Mouse (Mus musculus) neural tube, embryonic 12.5 days (tissue): ENCODE measurements around the gene Fgg. TPM values are rescaled to one million over a fixed set of nuclear protein-coding genes. Genes with fewer than 3 reads are reported as not detected.

Source experiments
- ATAC-seq: fragments of 200-750 bp; cut with Nextera tagmentation; 2 replicates; pipeline ENCODE4 v1.8.0; 2017; ENCODE audit warnings: low read depth, mild to moderate bottlenecking, moderate TSS enrichment, moderate library complexity; ENCODE audit not compliant: low FRiP score
- H3K27ac ChIP-seq: fragments of 300-500 bp; sonication (generic); 2 replicates; pipeline ENCODE4 v1.5.1; 2016
- H3K27me3 ChIP-seq: fragments of 300-500 bp; sonication (generic); replicated peaks from 2 replicates; pipeline ENCODE4 v1.6.1; 2016; ENCODE audit warnings: mild to moderate bottlenecking
- H3K36me3 ChIP-seq: fragments of 300-500 bp; sonication (generic); 2 replicates; pipeline ENCODE4 v1.6.1; 2016; ENCODE audit warnings: mild to moderate bottlenecking
- H3K4me1 ChIP-seq: fragments of 300-500 bp; sonication (generic); 2 replicates; pipeline ENCODE4 v1.6.1; 2016
- H3K4me2 ChIP-seq: fragments of 300-500 bp; sonication (generic); replicated peaks from 2 replicates; pipeline ENCODE4 v1.6.1; 2016; ENCODE audit warnings: mild to moderate bottlenecking
- H3K4me3 ChIP-seq: fragments of 300-500 bp; sonication (generic); 2 replicates; pipeline ENCODE4 v1.5.1; 2016
- H3K9ac ChIP-seq: fragments of 300-500 bp; sonication (generic); 2 replicates; pipeline ENCODE4 v1.6.1; 2016; ENCODE audit warnings: mild to moderate bottlenecking
- H3K9me3 ChIP-seq: fragments of 300-500 bp; sonication (generic); 2 replicates; pipeline ENCODE4 v1.6.1; 2016; ENCODE audit warnings: mild to moderate bottlenecking
- WGBS: fragments of 180-500 bp; shearing (Covaris S2); methylation state at CpG from one replicate; pipeline ENCODE4 v1.1.7; 2016; 5-methylcytosine and 5-hydroxymethylcytosine counted together
- polyA plus RNA-seq: library from polyadenylated mRNA; unstranded; fragments of >200 nt; fragmentation: Nextera tagmentation; extraction: Ambion mirVana; gene quantifications from 2 replicates; pipeline ENCODE4 v1.2.1, GENCODE M21; 2016

Gene Fgg
- polyA plus RNA-seq, 1 experiment from 2014 or later, result not detected

- Histone ChIP-seq H3K4me3 (no peak overlapping the region), H3K9ac (no peak overlapping the region), H3K36me3 (no peaks in the 10 kb centered on the region), H3K4me2 (peak overlapping the region; percentile 37), H3K9me3 (no peaks in the 10 kb centered on the region), H3K27ac (no peak overlapping the region), H3K4me1 (peaks cover 2% of the 10 kb centered on the region; the same call in 1 of the 2 replicates), H3K27me3 (no peaks in the 10 kb centered on the region)
- ATAC-seq, result peak; percentile 50; the same call in 1 of the 2 replicates
- 46% methylated on average over 13 of the region's 13 CpGs for WGBS
These were observed 25.3 kb downstream of the Fgg start for GRCm38 (mm10) chr3:83032746-83033308.

- Histone ChIP-seq H3K4me3 (no peak overlapping the region), H3K27me3 (no peaks in the 10 kb centered on the region), H3K4me2 (no peak overlapping the region), H3K9ac (no peak overlapping the region), H3K9me3 (no peaks in the 10 kb centered on the region), H3K27ac (no peak overlapping the region), H3K4me1 (peaks cover 2% of the 10 kb centered on the region; the same call in 1 of the 2 replicates), H3K36me3 (no peaks in the 10 kb centered on the region)
- ATAC-seq, result no peak
- WGBS, result 80% methylated on average over 8 of the region's 8 CpGs
These were observed 26.3 kb downstream of the Fgg start for GRCm38 (mm10) chr3:83033801-83034200.

- no peak overlapping the region for H3K27ac ChIP-seq
These were observed 31.3 kb downstream of the Fgg start for GRCm38 (mm10) chr3:83038865-83039264.

GRCm38 (mm10) chr3:83039666-83040065, 32.1 kb downstream of the Fgg start:
- 79% methylated on average over 4 of the region's 4 CpGs for WGBS
- Histone ChIP-seq H3K9me3 (no peaks in the 10 kb centered on the region), H3K27ac (no peak overlapping the region), H3K27me3 (no peaks in the 10 kb centered on the region), H3K4me1 (no peaks in the 10 kb centered on the region), H3K9ac (no peak overlapping the region), H3K36me3 (no peaks in the 10 kb centered on the region), H3K4me3 (no peak overlapping the region), H3K4me2 (no peak overlapping the region)
- no peak for ATAC-seq

More at GRCm38 (mm10) chr3:83038865-83039264, 31.3 kb downstream of the Fgg start:
- Histone ChIP-seq H3K27me3 (no peaks in the 10 kb centered on the region), H3K4me1 (no peaks in the 10 kb centered on the region), H3K4me2 (no peak overlapping the region), H3K36me3 (no peaks in the 10 kb centered on the region), H3K9ac (no peak overlapping the region), H3K9me3 (no peaks in the 10 kb centered on the region), H3K4me3 (no peak overlapping the region)
- WGBS, result 87% methylated on average over 2 of the region's 2 CpGs
- ATAC-seq, result no peak

- Histone ChIP-seq H3K9ac (no peak overlapping the region), H3K36me3 (no peaks in the 10 kb centered on the region), H3K4me1 (no peaks in the 10 kb centered on the region), H3K27ac (no peak overlapping the region), H3K27me3 (no peaks in the 10 kb centered on the region), H3K4me2 (no peak overlapping the region), H3K9me3 (no peaks in the 10 kb centered on the region), H3K4me3 (no peak overlapping the region)
- no peak for ATAC-seq
- 90% methylated on average over 5 of the region's 5 CpGs for WGBS
These were observed 34.9 kb downstream of the Fgg start for GRCm38 (mm10) chr3:83042451-83042850.

- H3K9me3 ChIP-seq, result no peaks in the 10 kb centered on the region
- no peaks in the 10 kb centered on the region for H3K27me3 ChIP-seq
- ATAC-seq, result no peak
- WGBS, result 88% methylated on average over 11 of the region's 11 CpGs
- H3K36me3 ChIP-seq, result no peaks in the 10 kb centered on the region
- H3K4me2 ChIP-seq, result no peak overlapping the region
- no peak overlapping the region for H3K4me3 ChIP-seq
- H3K9ac ChIP-seq, result no peak overlapping the region
- no peaks in the 10 kb centered on the region for H3K4me1 ChIP-seq
- no peak overlapping the region for H3K27ac ChIP-seq
These were observed 39.1 kb downstream of the Fgg start for GRCm38 (mm10) chr3:83046649-83047048.

GRCm38 (mm10) chr3:83049680-83050079, 42.2 kb downstream of the Fgg start, which contains the start of gene Fgb:
Gene Fgb (minus strand): TSS chr3:83049863.
- Histone ChIP-seq H3K27ac (no peak within 1 kb of the TSS), H3K9ac (no peak within 1 kb of the TSS), H3K4me1 (no peaks in the 10 kb centered on the region), H3K4me2 (no peak within 1 kb of the TSS), H3K36me3 (no peaks in the 10 kb centered on the region), H3K4me3 (no peak within 1 kb of the TSS), H3K9me3 (no peaks in the 10 kb centered on the region), H3K27me3 (no peaks in the 10 kb centered on the region)
- WGBS, result 82% methylated on average over 8 of the region's 8 CpGs
- no peak for ATAC-seq

GRCm38 (mm10) chr3:83050661-83051060, 43.1 kb downstream of the Fgg start:
- WGBS, result 82% methylated on average over 5 of the region's 5 CpGs
- Histone ChIP-seq H3K9ac (no peak overlapping the region), H3K4me1 (no peaks in the 10 kb centered on the region), H3K27me3 (no peaks in the 10 kb centered on the region), H3K4me3 (no peak overlapping the region), H3K36me3 (no peaks in the 10 kb centered on the region), H3K27ac (no peak overlapping the region), H3K4me2 (no peak overlapping the region), H3K9me3 (no peaks in the 10 kb centered on the region)
- no peak for ATAC-seq

GRCm38 (mm10) chr3:83052102-83052501, 44.6 kb downstream of the Fgg start:
- H3K4me3 ChIP-seq, result no peak overlapping the region
- peaks cover 10% of the 10 kb centered on the region for H3K4me1 ChIP-seq
- no peak for ATAC-seq
- no peaks in the 10 kb centered on the region for H3K9me3 ChIP-seq
- peaks cover 4% of the 10 kb centered on the region for H3K36me3 ChIP-seq
- no peak overlapping the region for H3K27ac ChIP-seq
- WGBS, result 74% methylated on average over 5 of the region's 5 CpGs
- H3K27me3 ChIP-seq, result no peaks in the 10 kb centered on the region
- H3K4me2 ChIP-seq, result no peak overlapping the region
- H3K9ac ChIP-seq, result no peak overlapping the region

- H3K9me3 ChIP-seq, result no peaks in the 10 kb centered on the region
- no peak overlapping the region for H3K9ac ChIP-seq
- 92% methylated on average over 7 of the region's 7 CpGs for WGBS
- no peaks in the 10 kb centered on the region for H3K27me3 ChIP-seq
- peaks cover 10% of the 10 kb centered on the region for H3K4me1 ChIP-seq
- no peak overlapping the region for H3K27ac ChIP-seq
- H3K36me3 ChIP-seq, result peaks cover 13% of the 10 kb centered on the region
- H3K4me2 ChIP-seq, result no peak overlapping the region
- H3K4me3 ChIP-seq, result no peak overlapping the region
- ATAC-seq, result no peak
These were observed 45.6 kb downstream of the Fgg start for GRCm38 (mm10) chr3:83053126-83053525.

GRCm38 (mm10) chr3:83053758-83054157, 46.2 kb downstream of the Fgg start:
- H3K27me3 ChIP-seq, result no peaks in the 10 kb centered on the region
- WGBS, result 44% methylated on average over 10 of the region's 10 CpGs
- H3K9me3 ChIP-seq, result no peaks in the 10 kb centered on the region
- H3K4me2 ChIP-seq, result no peak overlapping the region
- no peak overlapping the region for H3K9ac ChIP-seq
- H3K27ac ChIP-seq, result no peak overlapping the region
- no peak for ATAC-seq
- H3K4me1 ChIP-seq, result peaks cover 10% of the 10 kb centered on the region
- peaks cover 18% of the 10 kb centered on the region for H3K36me3 ChIP-seq
- H3K4me3 ChIP-seq, result no peak overlapping the region

- WGBS, result 39% methylated on average over 13 of the region's 13 CpGs
- Histone ChIP-seq H3K27me3 (no peaks in the 10 kb centered on the region), H3K4me1 (peaks cover 10% of the 10 kb centered on the region), H3K9me3 (no peaks in the 10 kb centered on the region), H3K9ac (no peak overlapping the region), H3K4me2 (peak overlapping the region; percentile 38), H3K4me3 (peak overlapping the region; percentile 69; the same call in 1 of the 2 replicates), H3K27ac (no peak overlapping the region), H3K36me3 (peaks cover 28% of the 10 kb centered on the region)
- ATAC-seq, result no peak; the same call in 1 of the 2 replicates
These were observed 47.2 kb downstream of the Fgg start for GRCm38 (mm10) chr3:83054759-83055158.
